Mouse (Mus musculus): ENCODE measurements around the gene Ccs. TPM values are rescaled to one million over a fixed set of nuclear protein-coding genes. Genes with fewer than 3 reads are reported as not detected.
"Not testable (repeated sequence)": the region's sequence is repeated elsewhere in the genome, so short reads cannot be mapped to it uniquely, and the experiment has no call there.

The Ccs gene
- polyA plus RNA-seq, 1 experiment from 2014 or later = 46.8 TPM

GRCm38 (mm10) chr19:4828444-4829114 lies 10.6 kb downstream of the Ccs start:
- Histone ChIP-seq H3K4me3 (ENCODE audit: low read depth, low read length) (no peak overlapping the region), H3K36me3 (ENCODE audit: control insufficient read depth, insufficient read depth, low read length) (peaks cover 2% of the 10 kb centered on the region; the same call in 1 of the 2 replicates), H3K27me3 (ENCODE audit: control insufficient read depth, insufficient read depth, low read length) (no peaks in the 10 kb centered on the region), H3K4me2 (ENCODE audit: low read depth, severe bottlenecking) (no peak overlapping the region), H3K4me1 (ENCODE audit: control insufficient read depth, insufficient read depth, low read length) (no peaks in the 10 kb centered on the region), H3K9me3 (ENCODE audit: control insufficient read depth, low read length) (no peaks in the 10 kb centered on the region), H3K9ac (ENCODE audit: low read length) (no peak overlapping the region), H3K27ac (replicated peaks; ENCODE audit: low read depth, low read length) (no peak overlapping the region)
- DNase-seq (ENCODE audit: low spot score) (no peak), ATAC-seq (ENCODE audit: insufficient number of reproducible peaks, low FRiP score, low TSS enrichment, low read depth) (no peak)
- 49% methylated on average over 16 of the region's 16 CpGs for WGBS

DNA sequence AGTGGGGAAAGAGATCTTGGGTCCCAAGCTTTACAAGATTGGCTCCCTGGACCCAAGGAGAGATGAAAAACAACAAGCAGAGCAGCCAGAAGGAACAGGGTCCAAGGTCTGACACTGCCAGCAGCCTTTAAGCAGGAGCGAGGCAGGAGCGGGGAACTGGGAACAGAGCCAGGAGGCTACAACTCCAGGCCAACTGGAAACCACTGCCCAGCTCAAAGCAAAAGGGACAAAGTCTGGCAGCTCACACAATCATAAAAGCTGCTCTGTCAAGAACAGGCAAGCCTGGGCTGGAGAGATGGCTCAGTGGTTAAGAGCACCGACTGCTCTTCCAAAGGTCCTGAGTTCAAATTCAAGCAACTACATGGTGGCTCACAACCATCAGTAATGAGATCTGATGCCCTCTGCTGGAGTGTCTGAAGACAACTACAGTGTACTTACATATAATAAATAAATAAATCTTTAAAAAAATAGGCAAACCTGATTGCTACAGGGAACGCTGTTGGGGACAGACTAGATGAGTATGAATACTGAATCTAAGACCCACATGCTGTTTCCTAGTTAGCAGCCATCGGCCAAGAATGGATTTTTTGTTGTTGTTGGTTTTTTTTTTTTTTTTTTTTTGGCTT lies 18.3 kb downstream of the Ccs start:
- no peaks in the 10 kb centered on the region for H3K4me1 ChIP-seq (ENCODE audit: control insufficient read depth, insufficient read depth, low read length)
- H3K9ac ChIP-seq (ENCODE audit: low read length) = no peak overlapping the region
- DNase-seq (ENCODE audit: low spot score) (no peak), ATAC-seq (ENCODE audit: insufficient number of reproducible peaks, low FRiP score, low TSS enrichment, low read depth) (no peak)
- H3K4me2 ChIP-seq (ENCODE audit: low read depth, severe bottlenecking) = no peak overlapping the region
- no peaks in the 10 kb centered on the region for H3K9me3 ChIP-seq (ENCODE audit: control insufficient read depth, low read length)
- H3K27ac ChIP-seq (replicated peaks; ENCODE audit: low read depth, low read length) = no peak overlapping the region
- peaks cover 2% of the 10 kb centered on the region; the same call in 1 of the 2 replicates for H3K36me3 ChIP-seq (ENCODE audit: control insufficient read depth, insufficient read depth, low read length)
- H3K4me3 ChIP-seq (ENCODE audit: low read depth, low read length) = no peak overlapping the region
- 84% methylated on average over 5 of the region's 5 CpGs for WGBS
- H3K27me3 ChIP-seq (ENCODE audit: control insufficient read depth, insufficient read depth, low read length) = no peaks in the 10 kb centered on the region

- no peaks in the 10 kb centered on the region for H3K36me3 ChIP-seq (ENCODE audit: control insufficient read depth, insufficient read depth, low read length)
- no peak overlapping the region for H3K4me2 ChIP-seq (ENCODE audit: low read depth, severe bottlenecking)
- H3K9ac ChIP-seq (ENCODE audit: low read length) = no peak overlapping the region
- no peak overlapping the region for H3K27ac ChIP-seq (replicated peaks; ENCODE audit: low read depth, low read length)
- DNase-seq (ENCODE audit: low spot score) = no peak
- no peaks in the 10 kb centered on the region for H3K27me3 ChIP-seq (ENCODE audit: control insufficient read depth, insufficient read depth, low read length)
- WGBS = 64% methylated on average over 1 of the region's 1 CpGs
- ATAC-seq (ENCODE audit: insufficient number of reproducible peaks, low FRiP score, low TSS enrichment, low read depth) = no peak
- H3K4me3 ChIP-seq (ENCODE audit: low read depth, low read length) = no peak overlapping the region
- H3K4me1 ChIP-seq (ENCODE audit: control insufficient read depth, insufficient read depth, low read length) = no peaks in the 10 kb centered on the region
- H3K9me3 ChIP-seq (ENCODE audit: control insufficient read depth, low read length) = no peaks in the 10 kb centered on the region
Measured at GRCm38 (mm10) chr19:4817182-4817835, 21.8 kb downstream of the Ccs start.

- Histone ChIP-seq H3K9ac (ENCODE audit: low read length) (no peak overlapping the region), H3K27ac (replicated peaks; ENCODE audit: low read depth, low read length) (no peak overlapping the region), H3K27me3 (ENCODE audit: control insufficient read depth, insufficient read depth, low read length) (no peaks in the 10 kb centered on the region), H3K4me1 (ENCODE audit: control insufficient read depth, insufficient read depth, low read length) (peaks cover 9% of the 10 kb centered on the region), H3K4me2 (ENCODE audit: low read depth, severe bottlenecking) (no peak overlapping the region), H3K4me3 (ENCODE audit: low read depth, low read length) (no peak overlapping the region), H3K36me3 (ENCODE audit: control insufficient read depth, insufficient read depth, low read length) (no peaks in the 10 kb centered on the region), H3K9me3 (ENCODE audit: control insufficient read depth, low read length) (no peaks in the 10 kb centered on the region)
- DNase-seq (ENCODE audit: low spot score) (peak; percentile 44), ATAC-seq (ENCODE audit: insufficient number of reproducible peaks, low FRiP score, low TSS enrichment, low read depth) (no peak)
- WGBS = 81% methylated on average over 6 of the region's 6 CpGs
Measured at GRCm38 (mm10) chr19:4813015-4813414, 26.1 kb downstream of the Ccs start.

- Histone ChIP-seq H3K9ac (ENCODE audit: low read length) (peak overlapping the region; percentile 84), H3K4me2 (ENCODE audit: low read depth, severe bottlenecking) (peak overlapping the region; percentile 46; the same call in 1 of the 2 replicates), H3K4me3 (ENCODE audit: low read depth, low read length) (peak overlapping the region; percentile 70)
- not testable (repeated sequence) for ATAC-seq (ENCODE audit: insufficient number of reproducible peaks, low FRiP score, low TSS enrichment, low read depth); H3K27ac ChIP-seq (replicated peaks; ENCODE audit: low read depth, low read length); H3K36me3 ChIP-seq (ENCODE audit: control insufficient read depth, insufficient read depth, low read length); H3K4me1 ChIP-seq (ENCODE audit: control insufficient read depth, insufficient read depth, low read length); H3K9me3 ChIP-seq (ENCODE audit: control insufficient read depth, low read length); H3K27me3 ChIP-seq (ENCODE audit: control insufficient read depth, insufficient read depth, low read length); DNase-seq (ENCODE audit: low spot score)
- WGBS = 81% methylated on average over 8 of the region's 8 CpGs
Measured at GRCm38 (mm10) chr19:4812334-4812949, 26.7 kb downstream of the Ccs start.

DNA sequence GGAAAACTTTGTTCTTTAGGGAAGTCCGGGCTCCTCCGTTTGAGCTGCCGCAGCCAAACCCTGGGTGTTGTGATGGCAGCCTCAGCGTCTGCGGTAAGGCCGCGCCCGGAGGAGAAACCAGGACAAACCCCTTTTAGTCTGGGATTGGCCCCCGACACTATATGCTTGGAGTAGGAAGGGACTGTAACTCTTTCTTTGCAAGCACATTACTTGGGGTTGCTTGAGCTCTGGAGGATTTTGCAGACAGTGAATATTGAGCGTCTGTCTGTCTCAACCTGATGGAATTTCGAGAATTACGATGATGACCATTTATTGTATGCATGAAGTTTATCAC lies 27.3 kb downstream of the Ccs start:
- Histone ChIP-seq H3K9me3 (ENCODE audit: control insufficient read depth, low read length) (no peaks in the 10 kb centered on the region), H3K4me3 (ENCODE audit: low read depth, low read length) (peak overlapping the region; percentile 70), H3K4me2 (ENCODE audit: low read depth, severe bottlenecking) (peak overlapping the region; percentile 46), H3K27me3 (ENCODE audit: control insufficient read depth, insufficient read depth, low read length) (no peaks in the 10 kb centered on the region), H3K27ac (replicated peaks; ENCODE audit: low read depth, low read length) (peak overlapping the region; percentile 88), H3K36me3 (ENCODE audit: control insufficient read depth, insufficient read depth, low read length) (no peaks in the 10 kb centered on the region), H3K9ac (ENCODE audit: low read length) (peak overlapping the region; percentile 84), H3K4me1 (ENCODE audit: control insufficient read depth, insufficient read depth, low read length) (peaks cover 9% of the 10 kb centered on the region)
- ATAC-seq (ENCODE audit: insufficient number of reproducible peaks, low FRiP score, low TSS enrichment, low read depth) = peak; percentile 37; the same call in 1 of the 2 replicates
- no peak for DNase-seq (ENCODE audit: low spot score)
- 5% methylated on average over 12 of the region's 12 CpGs for WGBS

- Histone ChIP-seq H3K27ac (replicated peaks; ENCODE audit: low read depth, low read length) (peak within 1 kb of the TSS; percentile 88), H3K36me3 (ENCODE audit: control insufficient read depth, insufficient read depth, low read length) (no peaks in the 10 kb centered on the region), H3K4me1 (ENCODE audit: control insufficient read depth, insufficient read depth, low read length) (peaks cover 9% of the 10 kb centered on the region), H3K9ac (ENCODE audit: low read length) (peak within 1 kb of the TSS; percentile 84), H3K4me2 (ENCODE audit: low read depth, severe bottlenecking) (peak within 1 kb of the TSS; percentile 71), H3K27me3 (ENCODE audit: control insufficient read depth, insufficient read depth, low read length) (no peaks in the 10 kb centered on the region), H3K9me3 (ENCODE audit: control insufficient read depth, low read length) (no peaks in the 10 kb centered on the region), H3K4me3 (ENCODE audit: low read depth, low read length) (peak within 1 kb of the TSS; percentile 70)
- ATAC-seq (ENCODE audit: insufficient number of reproducible peaks, low FRiP score, low TSS enrichment, low read depth) = peak; percentile 97
- DNase-seq (ENCODE audit: low spot score) = peak; percentile 98
- under 1% methylated on average over 83 of the region's 83 CpGs for WGBS
Measured at GRCm38 (mm10) chr19:4811063-4811908, 27.8 kb downstream of the Ccs start, which contains the start of the genes Gm21992 and Rbm14. Gene Gm21992, minus strand, starts transcription at chr19:4811612. Gene Rbm14, minus strand, starts transcription at chr19:4811634.

GRCm38 (mm10) chr19:4810746-4811062 lies 28.4 kb downstream of the Ccs start:
- DNase-seq (ENCODE audit: low spot score) (no peak), ATAC-seq (ENCODE audit: insufficient number of reproducible peaks, low FRiP score, low TSS enrichment, low read depth) (no peak; the same call in 1 of the 2 replicates)
- peak overlapping the region; percentile 78 for H3K9ac ChIP-seq (ENCODE audit: low read length)
- WGBS = 0% methylated on average over 17 of the region's 17 CpGs
- peak overlapping the region; percentile 71 for H3K4me2 ChIP-seq (ENCODE audit: low read depth, severe bottlenecking)
- H3K36me3 ChIP-seq (ENCODE audit: control insufficient read depth, insufficient read depth, low read length) = no peaks in the 10 kb centered on the region
- H3K27ac ChIP-seq (replicated peaks; ENCODE audit: low read depth, low read length) = 0 out of 2 replicates have a peak overlapping the region, but pooled peaks have one; percentile 15
- peak overlapping the region; percentile 70 for H3K4me3 ChIP-seq (ENCODE audit: low read depth, low read length)
- no peaks in the 10 kb centered on the region for H3K27me3 ChIP-seq (ENCODE audit: control insufficient read depth, insufficient read depth, low read length)
- peaks cover 9% of the 10 kb centered on the region for H3K4me1 ChIP-seq (ENCODE audit: control insufficient read depth, insufficient read depth, low read length)
- no peaks in the 10 kb centered on the region for H3K9me3 ChIP-seq (ENCODE audit: control insufficient read depth, low read length)
